Mouse (Mus musculus) T-helper 17 cell (primary cell): ENCODE data around the gene Med25.
"Not testable (repeated sequence)": the region's sequence is repeated elsewhere in the genome, so short reads cannot be mapped to it uniquely, and the experiment has no call there.

Experiments
- in situ Hi-C, 2 experiments: fragments of 300-600 bp; cut with MboI, MseI; formaldehyde crosslinking; loops; 1 replicate in 1 of 2; 2 replicates in 1 of 2; pipeline ENCODE4 v1.15.1; 2025; ENCODE audit warnings: high pct_unique_total_duplicates in 2 of 2

Med25 gene

DNA sequence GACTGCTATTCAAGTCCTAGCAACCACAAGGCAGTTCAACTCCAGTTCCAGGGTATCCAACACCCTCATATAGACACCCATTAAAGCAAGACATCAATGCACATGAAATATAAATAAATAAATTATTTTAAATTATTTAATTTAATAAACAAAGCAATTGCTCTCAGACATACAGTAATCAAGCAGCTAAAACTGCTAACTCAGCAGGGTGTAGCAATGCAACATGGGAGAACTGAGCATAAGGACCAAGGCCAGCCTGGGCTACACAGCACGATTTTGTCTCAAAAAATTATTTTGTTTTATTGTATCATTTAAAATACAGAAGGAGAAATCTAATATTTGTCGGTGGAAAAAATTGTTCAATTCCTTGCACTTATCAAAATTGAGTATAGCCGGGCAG lies 1.7 kb upstream of the Med25 start:
- in situ Hi-C loops = no loop called here

DNA sequence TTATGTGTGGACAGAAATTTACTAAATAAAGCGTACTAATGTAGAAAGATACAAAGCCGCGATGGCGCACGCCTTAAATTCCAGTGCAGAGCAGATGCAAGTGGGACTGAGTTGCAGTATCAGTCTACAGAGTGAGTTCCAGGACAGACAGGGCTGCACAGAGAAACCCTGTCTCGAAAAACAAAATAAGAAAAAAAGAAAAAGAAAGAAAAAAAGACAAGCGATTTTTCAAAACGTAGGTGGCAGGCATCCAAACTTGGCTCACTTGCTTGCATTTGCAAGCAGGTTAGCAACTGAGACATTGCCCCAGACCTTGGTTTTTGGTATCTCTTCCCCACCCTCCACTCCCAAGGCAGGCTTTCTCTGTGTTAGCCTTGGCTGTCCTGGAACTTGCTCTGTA lies 685 bp upstream of the Med25 start:
- in situ Hi-C loops = no loop called here

DNA sequence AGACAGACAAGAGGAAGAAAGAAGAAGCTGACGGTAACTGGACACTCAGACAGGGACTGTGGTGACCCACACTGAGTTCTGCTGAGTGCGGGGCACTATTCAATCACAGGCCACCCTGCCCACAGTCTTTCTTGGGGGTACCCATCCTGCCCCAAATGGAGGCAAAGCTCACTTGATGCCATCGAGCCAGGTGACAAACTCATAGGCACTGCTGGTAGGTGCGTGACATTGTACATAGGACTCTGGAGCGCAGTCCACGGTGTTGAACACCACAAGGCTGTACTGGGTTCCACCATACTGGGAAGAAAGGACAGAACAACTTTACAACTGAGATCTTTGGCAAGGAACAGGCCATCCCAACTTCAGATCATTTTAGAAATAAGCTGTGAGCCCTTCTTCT lies 901 bp downstream of the Med25 start:
- in situ Hi-C loops = no loop called here

DNA sequence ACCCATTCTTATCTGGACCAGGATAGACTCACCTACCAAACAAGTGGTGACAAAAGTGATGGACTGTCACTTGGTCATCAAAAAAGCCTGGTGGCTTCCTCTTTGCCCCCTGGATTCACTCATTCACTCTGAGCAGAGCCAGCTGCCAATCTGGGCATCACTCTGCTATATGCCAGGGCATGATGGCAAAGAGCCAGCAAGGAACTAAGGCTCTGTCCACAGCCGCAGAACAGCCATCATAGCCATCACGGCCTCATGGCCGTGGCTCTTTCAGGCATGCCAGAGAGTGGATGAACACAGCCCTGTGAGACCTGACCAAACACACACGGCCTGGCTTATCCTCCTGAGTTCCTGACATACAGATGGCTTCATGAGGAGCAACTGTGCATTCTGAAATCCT lies 1.8 kb downstream of the Med25 start:
- in situ Hi-C loops = no loop called here

DNA sequence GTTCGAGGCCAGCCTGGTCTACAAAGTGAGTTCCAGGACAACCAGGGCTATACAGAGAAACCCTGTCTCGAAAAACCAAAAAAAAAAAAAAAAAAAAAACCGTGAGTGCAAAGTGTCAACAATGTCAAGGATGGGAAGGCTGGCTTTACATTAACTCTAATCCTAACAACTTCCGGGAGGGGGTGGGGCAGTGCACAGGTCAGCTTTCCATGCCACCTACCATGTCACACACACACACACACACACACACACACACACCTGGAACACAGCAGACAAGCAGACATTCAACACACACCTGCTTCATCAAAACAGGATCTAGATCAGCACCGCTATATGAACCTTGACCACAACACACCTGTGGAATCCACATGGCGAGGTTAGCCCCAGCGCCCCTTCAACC lies 2.3 kb downstream of the Med25 start:
- in situ Hi-C loops = no loop called here

DNA sequence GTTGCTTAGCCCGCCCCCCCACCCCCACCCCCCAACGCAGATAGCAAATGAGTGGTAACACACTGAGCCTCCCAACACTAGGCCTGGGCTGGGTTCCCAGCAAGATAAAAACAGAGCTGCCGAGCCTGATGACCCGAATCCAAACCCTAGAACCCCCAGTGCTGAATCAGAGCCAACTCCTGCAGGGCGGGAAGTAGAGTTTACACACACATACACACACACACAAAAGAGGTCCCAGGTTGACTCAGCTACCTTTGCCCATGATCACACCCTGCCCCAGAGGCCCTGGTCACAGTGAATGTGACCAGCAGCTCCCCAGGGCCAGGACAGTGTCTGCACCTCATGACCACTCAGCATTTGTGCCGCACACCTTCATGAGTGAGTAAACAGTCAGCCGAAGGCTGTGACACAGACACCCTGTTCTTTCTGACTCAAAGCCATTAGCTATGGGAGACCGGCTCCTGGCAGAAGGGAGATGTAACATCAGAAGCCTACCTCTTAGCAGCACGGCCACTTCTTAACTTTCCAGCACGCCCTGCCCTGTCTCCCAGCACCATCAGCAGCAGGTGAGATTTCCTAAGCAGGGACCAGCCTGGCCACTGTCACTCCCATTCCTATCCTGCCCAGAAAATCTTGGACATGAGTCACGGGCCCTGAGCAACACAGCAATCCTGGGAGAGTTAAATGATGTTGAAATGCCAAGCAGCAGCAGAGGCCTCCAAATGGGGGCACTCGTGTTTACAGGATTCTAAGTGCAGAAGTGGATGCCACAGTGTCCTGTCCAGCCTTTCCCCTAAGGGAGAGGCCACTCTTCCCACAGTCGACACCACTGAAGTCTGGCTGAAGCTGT lies 4.0 kb downstream of the Med25 start:
- in situ Hi-C loops = no loop called here

DNA sequence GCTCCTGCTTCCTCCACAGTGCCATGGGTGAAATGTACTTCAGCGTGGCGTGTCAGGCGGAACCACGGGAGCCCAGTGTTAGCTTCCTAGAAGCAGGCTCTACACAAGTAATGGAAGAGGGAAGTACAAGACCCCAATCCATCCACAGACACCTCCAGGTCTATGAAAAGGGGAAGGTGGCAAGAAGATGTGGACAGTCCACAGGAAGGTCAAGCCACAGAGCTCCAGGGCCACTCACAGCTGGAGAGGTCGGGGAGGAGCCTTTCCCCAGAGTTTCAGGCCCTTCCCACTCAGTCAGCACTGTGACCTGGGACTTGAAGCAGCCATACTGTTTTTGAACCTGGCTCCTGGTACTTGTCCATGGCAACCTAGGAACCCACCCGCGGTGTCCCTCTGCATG lies 5.5 kb downstream of the Med25 start:
- in situ Hi-C loops = no loop called here

DNA sequence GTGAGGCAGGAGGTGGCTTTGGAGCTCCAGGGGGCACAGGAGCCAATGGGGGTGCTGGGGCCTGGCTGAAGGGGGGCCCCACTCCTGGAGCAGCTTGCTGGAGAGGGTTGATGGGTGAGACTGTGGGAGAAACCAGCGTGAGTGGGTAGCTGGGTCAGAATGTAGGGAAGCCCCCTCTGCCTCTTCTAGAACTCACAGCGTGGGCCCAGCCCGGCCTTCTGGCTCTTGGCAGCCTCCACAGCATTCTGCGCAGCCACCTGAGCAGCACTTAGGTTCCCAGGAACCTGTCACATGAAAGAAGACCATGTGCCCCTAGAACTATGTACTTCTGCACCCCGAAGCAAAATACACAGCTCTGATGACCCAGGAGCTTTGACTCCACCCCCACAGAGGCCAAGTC lies 7.9 kb downstream of the Med25 start:
- in situ Hi-C loops = no loop called here

DNA sequence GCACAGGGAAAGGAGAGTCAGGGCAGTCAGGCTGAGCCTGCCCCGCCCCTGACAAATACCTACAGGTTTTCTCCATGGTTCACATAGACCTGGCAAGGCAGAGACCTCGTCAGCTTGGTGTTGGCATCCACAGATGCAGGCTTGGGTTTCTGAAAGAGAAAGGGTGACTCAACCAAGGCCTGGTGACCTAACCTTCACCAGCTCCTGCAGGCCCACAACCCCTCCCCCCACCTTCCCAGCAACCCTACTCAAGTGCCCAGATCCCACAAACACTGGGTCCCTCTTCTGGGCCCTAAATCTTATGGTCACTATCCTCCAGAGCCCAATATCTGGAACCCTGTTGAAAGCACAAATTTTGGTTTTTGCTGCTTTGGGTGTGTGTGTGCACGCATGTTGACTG lies 9.5 kb downstream of the Med25 start:
- in situ Hi-C loops = no loop called here

DNA sequence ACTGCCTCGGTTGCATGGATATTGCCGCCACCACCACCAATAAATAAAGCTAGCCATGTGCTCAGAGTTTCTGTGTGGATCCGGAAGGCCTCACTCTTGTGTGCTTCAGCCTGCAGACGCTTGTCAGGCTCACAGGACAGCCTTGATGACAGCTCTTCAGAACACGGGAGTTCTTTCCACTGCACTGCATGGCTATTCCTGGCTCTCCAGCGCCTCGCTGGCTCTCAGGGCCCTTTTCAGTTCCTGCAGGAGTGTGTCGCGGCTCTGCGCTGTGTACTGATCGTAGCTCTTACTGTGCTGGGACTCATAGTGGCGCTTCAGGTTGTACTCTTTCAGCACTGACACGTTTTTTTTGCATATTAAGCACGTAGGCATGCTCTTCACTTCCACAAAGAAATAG lies 14.7 kb downstream of the Med25 start:
- in situ Hi-C loops = no loop called here

DNA sequence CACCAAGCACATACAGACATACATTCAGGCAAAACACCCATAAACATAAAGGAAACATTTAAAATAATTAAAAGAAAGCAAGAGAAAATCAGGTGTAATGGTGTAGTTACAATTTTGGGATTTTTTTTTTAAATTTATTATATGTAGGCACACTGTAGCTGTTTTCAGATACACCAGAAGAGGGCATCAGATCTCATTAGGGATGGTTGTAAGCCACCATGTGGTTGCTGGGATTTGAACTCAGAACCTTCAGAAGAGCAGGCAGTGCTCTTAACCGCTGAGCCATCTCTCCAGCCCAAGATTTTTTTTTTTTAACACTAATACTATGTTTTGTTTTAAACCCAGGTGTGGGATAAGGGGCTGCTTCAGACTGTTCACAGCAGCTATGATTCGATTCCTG lies 20.7 kb downstream of the Med25 start:
- in situ Hi-C loops = not testable (repeated sequence)

DNA sequence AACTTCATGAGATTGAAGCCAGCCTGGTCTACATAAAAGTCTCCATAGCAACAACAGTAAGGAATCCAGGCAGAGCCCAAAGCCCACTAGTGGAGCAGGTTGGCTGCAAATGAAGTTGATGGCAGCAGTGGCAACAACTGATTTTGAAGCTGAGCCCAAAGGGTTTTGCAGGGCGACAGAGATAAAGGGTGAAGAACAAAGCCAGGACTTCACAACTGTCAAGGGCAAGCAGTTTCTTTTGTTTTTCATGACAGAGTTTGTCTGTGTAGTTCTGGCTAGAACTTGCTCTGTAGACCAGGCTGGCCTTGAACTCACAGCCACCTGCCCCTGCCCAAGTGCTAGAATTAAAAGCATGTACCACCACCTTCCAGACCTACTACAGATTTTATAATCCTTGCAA lies 21.3 kb downstream of the Med25 start:
- in situ Hi-C loops = no loop called here

DNA sequence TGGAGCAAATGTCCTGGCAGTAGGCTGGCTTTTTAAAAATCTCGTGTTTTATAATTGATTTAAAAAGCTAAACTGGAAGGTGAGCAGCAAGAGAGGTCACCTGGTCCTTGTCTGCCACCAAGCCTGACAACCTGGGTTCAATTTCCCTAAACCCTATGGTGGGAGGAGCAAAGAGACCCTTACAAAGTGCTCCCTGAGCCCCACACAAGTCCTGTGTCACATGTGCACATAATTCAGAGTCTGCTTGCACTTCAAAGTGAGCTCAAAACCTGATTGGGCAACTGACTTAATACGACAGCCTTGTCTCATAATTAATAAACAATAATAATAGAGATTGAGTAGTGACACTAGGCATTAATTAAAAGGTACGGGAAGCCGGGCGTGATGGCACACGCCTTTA lies 21.9 kb downstream of the Med25 start:
- in situ Hi-C loops = no loop called here

DNA sequence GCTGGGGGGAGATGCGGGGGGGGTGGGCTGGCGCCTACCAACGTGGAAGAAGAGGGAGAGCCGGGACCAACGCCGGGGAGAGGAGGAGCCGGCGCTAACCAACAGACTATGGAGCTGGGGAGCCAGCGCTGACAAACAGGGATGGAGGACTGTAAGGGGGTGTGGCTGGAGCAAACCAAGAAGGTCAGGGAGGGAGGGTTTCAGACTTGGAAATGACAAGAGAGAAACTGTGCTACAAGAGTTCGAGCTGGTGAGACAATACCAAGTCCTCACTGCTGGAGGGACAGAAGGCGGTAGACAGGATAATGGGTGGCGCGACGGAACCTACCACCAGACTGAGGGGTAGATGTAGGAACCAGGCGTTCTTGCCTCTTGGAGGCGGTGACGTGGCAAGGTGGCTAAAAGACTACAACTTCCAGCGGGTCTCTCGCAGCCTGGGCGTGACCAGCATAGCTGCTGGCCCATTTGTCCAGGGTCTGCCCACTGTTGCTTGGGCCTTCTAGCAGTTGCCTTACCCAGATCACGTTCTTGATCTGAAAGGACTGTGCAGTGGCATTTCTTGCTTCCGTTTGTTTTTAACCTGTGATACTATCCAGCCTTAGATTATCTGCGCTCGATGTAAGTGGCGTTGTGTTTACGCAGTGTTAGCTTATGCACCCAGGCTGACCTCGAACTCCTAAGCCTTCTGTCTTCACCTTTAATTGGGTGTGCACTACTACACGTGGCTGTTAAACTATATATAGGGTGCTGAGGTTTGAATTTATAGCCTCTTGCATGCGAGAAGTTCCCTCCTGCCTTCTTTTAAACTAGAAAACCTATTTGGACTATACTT lies 22.6 kb downstream of the Med25 start, which contains the start of gene Ptov1:
Gene Ptov1 (minus strand): TSS at position 92 of the 832 bp plus-strand sequence.
- in situ Hi-C loops = no loop called here

DNA sequence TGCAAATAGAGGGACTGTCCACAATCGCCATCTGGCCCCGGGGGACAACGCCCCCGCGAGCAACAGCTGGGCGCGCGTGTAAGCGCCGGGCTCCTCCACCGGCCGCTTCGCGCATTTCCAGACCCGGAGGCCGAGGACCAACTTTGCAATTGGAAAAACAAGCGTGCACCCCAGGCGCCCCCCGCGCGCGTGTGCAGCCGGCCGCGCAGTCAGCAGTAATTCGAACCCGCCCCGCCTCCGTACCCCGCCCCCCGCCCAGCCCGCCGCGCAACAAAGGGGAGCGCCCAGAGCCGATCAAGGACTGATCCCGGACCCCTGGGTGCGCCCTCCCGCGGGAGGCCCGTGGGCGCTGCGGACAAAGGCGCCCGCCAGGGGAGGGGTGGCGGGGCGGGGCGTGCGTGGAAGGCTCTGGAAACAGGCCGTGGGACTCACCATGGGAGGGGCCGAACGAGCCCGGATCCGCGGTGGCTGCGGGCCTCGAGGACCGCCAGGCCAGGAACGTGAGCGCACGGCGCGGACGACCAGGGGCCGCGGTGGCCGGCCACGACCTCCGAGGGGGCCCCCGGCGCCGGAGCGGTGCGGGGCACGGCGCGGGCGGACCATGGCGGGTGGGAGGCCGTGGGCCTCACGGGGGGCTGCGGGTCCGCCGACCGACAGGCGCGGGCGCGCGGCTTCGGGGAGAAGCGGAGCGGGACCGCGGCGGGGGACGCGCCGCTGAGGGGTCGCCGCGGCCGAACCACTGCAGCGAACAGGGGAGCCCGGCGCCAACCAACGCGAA lies 23.4 kb downstream of the Med25 start:
- in situ Hi-C loops = no loop called here

DNA sequence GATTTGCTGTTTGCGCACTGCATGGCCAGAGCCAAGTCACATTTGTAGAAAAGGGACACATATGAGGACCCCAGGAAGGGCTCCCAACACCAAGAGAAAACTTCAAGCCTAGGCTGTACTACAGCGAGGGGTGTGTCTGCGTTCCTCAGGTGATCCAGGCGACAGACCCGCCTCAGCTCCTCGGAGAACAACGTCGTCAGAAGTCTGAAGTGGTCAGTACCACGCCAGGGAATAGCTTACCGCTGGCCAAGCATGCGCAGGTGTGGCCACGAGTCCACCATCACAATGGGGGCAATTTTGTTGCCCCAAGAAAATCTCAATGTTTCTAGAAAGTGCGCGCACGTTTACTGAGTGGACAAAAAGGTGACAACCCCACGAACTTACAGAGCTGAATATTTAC lies 24.0 kb downstream of the Med25 start:
- in situ Hi-C loops = no loop called here

DNA sequence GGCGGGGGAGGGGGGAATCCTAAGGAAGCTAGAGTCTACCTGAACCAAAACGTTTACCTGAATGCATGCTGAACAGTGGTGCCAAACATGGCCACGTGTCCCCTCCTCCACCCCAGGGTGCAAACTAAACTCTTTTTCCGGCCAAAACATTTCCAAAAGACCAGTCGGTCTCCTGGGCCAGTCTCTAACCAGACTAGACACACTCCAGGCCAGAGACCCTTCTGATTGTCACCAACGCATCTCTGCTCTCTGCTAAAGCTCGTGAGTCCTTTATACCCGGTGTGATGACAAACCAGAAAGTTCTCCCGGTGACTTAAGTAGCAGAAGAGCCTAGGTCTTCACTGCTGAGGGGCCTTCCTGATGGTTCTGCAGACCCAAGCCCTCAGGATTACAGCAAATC lies 24.7 kb downstream of the Med25 start:
- in situ Hi-C loops = no loop called here

DNA sequence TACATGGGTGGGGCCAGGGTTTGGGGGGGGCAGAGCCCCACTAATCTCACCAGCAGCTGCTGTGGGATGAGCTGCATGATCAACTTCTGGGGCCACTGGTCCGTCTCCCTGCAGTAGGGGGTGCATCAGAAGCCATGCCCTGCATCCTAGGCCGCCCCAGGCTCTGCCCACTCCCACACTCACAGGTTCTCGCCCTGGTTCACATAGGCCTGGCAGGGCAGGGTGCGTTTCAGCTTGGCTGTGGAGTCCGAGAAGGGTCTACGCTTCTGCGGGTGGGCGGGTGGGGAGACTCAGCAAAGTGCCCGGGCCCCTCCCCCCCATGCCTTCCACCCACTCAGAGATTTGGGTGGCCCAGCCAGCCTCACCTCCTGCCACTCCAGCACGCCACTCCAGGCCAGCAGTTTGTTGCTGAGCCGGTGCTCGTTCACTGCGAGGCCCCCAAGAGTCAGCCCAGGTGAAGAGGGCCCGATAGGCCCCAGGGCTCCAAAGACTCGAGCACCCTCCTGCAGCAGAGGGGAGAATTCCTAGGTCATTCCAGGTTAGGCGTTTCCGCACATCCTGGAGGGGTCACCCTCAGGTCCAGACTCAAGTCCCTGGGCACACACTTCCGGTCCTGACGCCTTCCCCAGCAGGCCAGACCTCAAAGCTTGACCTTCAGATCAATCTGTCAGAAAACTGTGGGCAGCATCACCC lies 25.4 kb downstream of the Med25 start:
- in situ Hi-C loops = no loop called here

DNA sequence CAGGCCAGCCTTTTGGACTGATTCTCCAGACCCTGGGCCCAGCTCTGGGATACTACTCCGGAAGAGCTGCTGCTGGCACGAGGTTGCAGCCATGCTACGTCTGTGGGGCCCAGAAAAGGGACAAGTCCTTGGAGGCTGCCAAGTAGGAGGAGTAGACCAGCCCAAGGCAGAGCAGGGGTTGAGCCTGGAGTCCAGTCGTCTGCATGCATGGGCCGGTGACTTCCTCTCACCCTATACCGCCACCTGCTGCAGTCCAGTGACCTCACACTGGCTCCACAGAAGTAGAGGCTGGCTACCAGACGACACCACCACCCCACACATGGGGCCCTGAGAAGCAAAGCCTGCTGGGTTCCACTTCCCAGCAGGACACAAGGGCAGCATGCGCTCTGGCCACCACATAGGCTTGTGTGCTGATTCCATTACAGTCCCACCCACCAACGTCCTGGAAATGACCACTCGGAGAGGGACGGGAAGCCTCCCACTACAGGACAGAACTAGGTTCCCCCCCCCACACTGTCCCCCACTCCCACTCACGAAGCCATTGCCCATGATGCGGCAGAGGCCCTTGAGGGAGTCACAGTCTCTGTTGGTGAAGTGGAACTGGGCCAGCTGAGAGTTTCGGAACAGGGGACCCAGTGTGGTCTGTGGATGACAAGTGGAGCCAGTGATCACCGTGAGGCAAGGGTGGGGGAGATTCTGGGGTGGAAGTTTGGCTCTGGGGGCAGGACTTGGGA lies 26.1 kb downstream of the Med25 start:
- in situ Hi-C loops = no loop called here

DNA sequence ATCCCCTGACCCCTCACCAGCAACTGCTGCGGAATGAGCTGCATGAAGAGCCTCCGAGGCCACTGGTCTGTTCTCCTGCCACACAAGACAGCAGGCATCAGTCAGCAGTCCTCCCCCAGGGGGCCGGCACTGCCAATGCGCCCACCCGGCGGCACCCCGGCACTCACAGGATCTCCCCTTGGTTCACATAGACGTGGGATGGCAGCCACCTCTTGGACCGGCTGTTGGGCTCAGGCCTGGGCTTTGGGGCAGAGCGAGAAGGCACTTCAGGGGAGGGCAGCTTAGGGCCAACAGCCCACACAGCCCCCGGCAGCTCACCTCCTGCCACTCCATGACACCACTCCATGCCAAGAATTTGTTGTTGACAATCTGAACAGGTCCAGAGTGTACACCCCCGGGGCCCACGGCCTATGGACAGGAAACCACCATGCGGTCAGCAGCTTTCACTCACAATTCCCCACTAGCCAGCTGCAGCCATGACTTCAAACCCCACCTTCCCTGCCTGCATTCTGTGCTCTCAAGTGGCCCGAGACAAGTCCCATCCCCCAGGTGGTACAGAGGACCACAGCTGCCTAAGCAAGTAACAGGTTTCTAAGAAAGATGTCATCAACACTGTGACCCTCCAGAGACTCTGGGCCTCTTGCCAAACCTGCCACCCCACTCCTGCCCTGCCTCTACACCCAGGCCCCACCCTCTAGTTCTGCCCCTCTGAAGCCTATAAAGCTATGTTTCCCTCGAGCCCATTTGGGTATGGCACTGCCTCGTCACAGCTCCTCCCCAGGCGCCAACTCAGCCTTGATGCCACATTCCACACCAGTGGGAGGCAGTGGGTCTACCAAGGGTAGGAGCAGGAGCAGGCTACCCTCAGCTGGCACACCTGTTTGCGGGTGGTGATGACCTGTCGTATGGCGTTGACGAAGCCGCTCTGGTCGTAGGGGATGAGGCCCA lies 27.6 kb downstream of the Med25 start:
- in situ Hi-C loops = no loop called here
